Mouse (Mus musculus): Measurements from ENCODE around the gene 1810055G02Rik. TPM values are rescaled to one million over a fixed set of nuclear protein-coding genes. Genes with fewer than 3 reads are reported as not detected.

1810055G02Rik gene
- polyA plus RNA-seq, 2 experiments from 2014 or later = 4.0 to 5.1 TPM

DNA sequence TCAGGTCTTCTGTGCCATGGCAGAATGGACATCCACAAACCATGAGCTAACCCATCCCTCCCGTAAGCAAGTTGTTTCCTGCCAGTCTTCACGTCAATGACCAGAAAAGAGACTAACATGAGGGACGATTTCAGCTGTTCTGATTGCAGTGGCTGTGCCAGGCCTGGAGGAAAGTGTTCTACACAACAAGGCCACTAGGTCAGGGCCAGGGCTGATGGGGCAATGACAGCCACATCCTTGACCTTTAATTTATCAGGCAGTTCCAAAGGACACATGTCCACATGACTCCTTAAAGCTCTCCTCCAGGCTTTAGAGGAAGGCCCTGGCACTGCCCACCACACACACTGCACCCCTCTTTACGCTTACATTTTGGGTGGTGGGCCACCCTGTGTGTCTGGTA lies 12.6 kb upstream of the 1810055G02Rik start:
- no peak for ATAC-seq

DNA sequence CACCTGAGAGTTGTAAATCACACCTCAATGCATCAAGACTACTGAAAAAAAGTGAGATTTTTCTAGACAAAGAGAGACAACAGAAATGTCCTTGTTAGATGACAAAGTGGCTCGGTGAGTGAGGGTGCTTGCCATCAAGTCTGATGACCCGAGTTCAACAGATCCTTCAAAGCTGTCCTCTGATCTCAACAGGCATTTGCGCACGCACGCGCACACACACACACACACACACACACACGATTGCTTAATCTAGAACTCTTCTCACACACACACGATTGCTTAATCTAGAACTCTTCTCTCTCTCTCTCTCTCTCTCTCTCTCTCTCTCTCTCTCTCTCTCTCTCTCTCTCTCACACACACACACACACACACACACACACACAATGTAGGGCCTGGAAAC lies 12.1 kb upstream of the 1810055G02Rik start:
- no peak for ATAC-seq

DNA sequence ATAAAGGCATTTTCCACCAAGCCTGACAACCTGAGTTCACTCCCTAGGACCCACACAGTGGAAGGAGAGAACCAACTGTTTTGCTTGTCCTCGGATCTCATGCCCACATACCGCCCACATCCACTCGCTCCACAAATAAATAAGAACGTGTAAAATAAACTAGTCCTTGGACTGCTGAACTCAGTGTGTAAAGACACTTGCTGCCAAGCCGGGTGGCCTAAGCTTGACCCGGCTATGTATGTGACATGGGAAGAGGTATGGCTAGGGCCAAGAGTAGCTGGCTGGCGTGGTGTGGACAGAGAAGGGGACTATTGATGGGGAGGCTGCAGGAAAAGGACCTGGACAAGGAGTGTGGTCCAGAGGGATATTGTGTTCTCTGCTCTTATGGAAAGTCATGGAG lies 10.1 kb upstream of the 1810055G02Rik start:
- no peak for ATAC-seq

DNA sequence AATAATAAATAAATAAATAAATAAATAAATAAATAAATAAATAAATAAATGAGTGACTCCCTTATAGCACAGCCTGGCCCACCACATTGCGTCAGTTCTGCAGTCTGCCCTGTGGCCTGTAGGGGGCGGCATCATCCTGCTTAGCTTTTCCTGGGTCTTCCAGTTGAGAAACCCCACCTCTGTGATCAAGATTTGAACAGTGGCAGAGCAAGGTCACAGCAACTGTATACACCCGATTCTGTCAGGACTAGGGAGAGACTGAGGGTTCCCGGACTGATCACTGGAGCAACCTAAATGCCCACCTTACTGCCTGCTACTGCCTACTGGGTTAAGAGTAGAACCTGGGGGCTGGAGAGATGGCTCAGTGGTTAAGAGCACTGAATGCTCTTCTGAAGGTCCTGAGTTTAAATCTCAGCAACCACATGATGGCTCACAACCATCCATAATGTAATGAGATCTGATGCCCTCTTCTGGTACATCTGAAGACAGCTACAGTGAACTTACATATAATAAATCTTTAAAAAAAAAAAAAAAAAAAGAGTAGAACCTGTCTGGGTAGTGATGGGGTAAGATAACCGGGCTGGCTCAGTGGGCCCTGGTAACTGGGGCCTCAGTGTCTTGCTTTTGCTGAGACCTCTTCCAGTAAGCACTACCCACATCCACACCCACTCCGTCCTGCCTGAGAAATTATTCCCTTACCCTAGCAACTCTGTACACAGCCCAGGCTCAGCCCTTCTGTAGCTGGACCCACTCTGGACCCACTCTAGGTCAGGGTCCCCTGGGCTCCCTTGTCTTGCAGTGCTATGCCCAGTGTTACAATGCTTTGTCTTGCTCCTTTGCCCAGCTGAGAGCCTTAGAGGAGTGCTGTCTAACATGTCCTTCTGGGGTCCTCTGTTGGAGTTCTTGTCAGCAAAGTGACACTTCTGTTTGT lies 8.3 kb upstream of the 1810055G02Rik start:
- ATAC-seq = peak; percentile 57

DNA sequence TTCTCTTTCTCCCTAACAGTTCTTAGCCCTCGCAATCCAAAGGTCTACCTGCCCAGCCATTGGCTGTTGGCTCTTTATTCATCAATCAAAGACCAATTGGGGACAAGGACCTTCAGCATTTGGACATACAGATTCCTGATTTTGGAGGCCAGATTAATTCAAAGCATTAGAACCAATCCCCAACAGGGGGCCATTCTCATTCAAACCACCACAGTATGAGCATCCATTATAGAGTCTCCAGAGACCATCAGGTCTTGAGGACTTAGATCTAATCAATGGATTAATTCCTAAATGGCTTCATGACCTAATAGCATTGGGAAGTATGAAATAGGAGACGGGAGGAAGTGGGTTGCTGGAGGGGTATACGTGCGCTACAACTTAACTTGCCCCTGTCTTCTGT lies 5.6 kb upstream of the 1810055G02Rik start:
- ATAC-seq = no peak

DNA sequence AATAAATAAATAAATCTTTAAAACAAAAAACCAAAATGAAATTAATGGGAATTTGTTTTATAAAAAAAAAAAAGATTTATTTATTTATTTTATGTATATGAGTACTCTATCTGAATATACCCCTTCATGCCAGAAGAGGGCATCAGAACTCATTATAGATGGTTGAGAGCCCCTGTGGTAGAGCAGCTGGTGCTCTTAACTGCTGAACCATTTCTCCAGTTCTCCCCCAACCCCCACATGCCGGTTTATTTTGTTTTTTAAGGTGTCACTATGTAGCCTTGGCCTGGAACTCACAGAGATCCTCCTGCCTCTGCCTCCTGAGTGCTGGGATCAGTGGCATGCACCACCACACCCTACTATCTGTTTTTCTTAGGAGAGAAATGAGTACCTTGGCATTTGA lies 1.8 kb upstream of the 1810055G02Rik start:
- no peak for ATAC-seq

DNA sequence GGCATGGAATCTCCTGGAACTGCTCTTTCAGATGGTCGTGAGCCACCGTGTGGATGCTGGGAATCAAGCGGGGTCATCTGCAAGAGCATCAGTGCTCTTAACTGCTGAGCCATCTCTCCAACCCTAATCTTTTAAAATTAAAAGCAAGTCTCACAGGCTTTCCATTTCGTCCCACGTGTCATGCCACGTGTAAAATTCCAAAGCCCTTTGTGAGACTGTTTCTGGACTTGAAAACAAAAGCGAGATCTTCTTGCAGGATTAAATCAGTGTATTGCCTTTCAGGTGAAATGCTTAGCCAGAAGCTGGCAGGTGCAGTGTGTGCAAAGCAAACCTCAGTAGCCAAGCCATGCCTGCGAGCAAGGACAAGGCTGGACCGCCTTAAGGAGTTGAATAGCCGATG lies 540 bp upstream of the 1810055G02Rik start:
- ATAC-seq = no peak

DNA sequence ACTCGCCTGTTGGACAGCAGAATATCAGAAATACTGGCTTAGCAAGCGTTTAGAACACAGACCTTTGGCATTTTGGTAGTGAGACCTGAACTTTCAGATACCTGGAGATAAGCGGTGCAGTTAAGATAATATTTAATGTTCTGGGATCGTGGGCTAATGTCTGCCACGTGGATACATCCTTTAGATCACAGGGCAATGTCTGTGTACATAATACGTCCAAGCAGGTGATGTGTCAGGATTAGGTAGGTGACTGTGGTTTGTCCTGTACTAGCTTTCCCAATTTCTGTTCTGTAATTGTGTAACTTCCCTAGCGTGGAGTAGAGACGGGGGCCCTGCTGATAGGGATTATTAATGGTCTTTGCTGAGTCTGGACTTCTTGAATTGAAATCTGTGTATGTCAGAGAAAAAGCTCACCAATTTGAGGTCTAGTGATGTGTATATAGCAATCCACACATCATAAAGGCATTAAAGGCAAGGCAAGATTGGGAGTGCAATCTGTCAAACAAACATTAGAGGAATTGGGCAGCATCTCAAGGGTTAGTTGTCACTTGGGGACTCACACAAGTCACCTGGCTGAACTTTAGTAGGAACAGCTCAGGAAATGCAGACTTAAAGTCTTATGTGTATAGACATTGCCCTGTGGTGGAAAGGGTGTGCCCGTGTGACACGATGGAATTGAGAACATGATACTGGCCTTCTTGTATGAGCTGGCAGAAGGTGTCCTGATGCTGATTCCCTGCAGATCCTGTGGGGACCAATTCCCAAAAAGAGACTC lies 1.1 kb downstream of the 1810055G02Rik start:
- no peak for ATAC-seq

DNA sequence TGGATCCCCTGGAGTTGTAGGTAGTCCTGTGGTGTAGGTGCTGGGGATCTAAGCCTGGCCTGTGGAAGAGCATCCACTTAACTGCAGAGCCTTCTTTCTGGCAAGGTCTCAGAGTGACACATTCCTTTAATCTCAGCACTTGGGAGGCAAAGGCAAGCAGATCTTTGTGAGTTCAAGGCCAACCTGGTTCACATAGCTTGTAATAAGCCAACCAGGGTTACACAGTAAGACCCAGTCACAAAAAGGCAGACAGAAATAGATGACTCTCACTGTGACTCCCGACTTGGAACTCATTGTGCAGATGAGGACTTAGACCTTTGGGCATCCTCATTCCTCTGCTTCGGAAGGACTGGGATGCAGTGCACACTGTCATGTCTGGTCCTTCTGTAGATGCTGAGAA lies 2.3 kb downstream of the 1810055G02Rik start:
- ATAC-seq = no peak

DNA sequence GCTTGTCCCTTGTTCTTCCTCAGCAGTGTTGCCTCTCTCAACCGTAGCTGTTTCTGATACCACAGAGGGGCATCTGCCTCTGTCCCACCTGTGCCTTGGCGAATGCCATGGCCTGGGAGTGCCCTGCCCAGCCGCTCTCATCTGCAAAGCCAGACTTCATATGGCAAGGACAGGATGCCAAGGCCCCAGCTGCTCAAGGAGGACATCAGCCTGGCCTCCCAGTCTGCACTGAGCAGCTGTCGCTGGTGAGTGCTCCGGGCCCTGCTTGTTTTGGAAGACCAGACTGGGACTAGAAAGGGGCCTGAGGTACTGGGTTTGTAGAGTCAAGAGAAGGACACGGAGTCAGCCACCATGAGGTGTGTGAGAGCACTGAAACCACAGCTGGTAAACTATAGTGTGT lies 6.3 kb downstream of the 1810055G02Rik start:
- no peak for ATAC-seq

DNA sequence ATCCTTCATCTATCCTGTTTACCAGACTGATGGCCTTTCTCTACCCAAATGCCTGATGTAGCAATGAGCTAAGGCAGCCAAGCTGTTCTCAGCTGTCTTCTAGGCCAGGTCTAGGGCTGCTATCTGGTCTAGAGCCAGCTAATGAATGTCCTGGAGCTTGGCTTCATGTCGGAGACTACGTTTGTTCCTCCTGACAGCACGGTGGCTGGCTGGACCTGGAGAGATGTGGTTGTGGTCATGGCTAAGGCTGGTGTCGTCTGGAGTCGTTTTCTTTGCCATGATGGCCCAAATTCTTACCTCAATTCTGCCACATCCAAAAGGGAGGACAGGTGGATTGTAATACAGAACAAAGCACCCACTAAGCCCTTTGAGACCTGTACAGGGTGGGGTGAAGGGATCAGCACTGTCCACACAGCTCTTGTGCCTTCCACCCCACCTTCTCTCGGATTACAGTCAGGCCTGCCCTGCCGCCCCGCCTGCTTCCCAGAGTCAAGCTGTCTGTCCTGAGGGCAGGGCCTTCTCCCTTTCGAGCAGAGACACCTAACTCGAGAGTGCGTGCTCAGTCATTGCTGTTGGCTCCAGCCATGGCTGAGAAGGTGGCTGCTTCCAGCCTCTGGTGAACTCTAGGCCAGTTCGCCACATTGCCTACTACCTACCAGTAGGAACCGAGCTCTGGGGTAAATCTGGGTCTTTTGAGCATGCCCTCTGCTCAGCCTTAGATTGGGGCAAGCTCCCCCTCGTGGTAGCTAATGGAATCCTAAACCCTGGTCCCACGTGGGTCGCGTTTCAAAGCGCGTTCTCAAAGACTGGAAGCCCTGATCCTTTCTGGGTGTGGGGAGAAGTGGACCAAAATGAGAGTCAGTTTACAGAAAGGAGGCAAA lies 10.6 kb downstream of the 1810055G02Rik start:
- peak; percentile 82 for ATAC-seq

DNA sequence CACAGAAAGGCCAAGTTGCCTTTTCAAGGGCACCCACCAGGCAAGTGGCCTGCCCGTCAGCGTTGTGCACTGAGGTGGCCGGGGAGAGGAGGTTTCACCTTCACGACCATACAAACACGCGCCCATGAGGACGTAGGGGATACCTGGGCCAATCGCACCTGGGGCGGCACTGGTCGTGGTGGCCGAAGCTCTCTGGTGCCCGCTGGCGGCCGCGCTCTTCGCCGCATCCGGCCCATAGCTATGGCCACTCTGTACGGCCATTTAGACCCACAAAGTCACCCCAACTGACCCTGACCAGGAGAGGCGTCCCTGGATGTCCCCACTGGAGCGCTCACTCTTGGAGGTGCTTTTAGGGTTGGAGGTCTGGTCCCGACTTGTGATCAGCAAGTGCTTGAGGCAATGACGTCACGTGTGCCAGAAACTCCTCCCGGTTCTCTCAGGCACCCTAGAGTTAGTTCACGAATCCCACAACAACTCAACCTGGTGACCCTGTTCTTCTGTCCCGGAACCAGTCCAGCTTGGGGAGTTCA lies 11.3 kb downstream of the 1810055G02Rik start:
- peak; percentile 36 for ATAC-seq

DNA sequence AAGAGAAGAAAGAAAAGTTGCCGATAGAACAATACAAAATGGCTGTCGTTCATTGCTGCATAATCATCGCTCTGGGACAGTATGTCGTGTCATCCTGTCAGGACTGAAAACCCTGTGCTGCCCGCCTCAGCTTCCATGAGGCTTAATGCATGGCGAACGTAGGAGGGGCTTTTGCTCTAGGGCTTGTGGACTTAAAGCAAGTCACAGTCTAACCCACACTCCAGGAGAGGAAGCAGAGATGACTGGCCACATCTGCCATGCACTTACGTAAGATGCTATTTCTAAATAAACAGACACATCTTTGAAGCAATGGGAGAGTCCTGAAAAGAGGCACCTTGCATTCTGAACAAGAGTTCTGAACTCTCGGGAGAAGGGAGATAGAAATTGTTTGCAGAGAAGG lies 15.1 kb downstream of the 1810055G02Rik start:
- ATAC-seq = no peak

DNA sequence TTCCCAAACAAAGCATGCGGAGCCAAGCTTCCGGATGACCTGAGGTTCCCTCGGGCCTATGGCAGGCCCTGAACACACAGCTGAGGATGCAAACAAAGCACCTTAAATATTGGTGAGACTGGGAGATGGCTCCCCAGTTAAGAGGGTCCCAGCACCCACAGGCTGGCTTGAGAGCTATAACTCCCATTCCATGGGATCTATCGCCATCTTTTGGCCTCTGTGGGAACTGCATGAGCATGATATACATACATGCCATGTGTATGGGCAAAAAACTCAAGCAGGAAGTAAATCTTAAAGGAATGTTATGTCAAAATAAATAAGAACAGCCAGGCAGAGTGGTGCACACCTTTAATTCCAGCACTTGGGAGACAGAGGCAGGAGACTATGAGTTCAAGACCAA lies 15.8 kb downstream of the 1810055G02Rik start:
- ATAC-seq = no peak

DNA sequence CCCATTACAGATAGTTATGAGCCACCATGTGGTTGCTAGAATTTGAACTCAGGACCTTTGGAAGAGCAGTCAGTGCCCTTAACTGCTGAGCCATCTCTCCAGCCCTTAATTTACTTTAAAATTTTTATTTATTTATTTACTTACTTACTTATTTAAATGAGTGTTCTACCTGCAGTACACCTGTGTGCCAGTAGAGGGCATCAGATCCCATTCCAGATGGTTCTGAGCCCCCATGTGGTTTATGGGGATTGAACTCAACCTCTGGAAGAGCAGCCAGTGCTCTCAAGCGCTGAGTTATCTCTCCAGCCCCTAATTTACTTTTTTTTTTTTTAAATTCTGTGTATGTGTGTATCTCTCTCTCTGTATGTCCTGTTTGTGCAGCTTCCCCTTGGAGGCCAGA lies 16.7 kb downstream of the 1810055G02Rik start:
- ATAC-seq = no peak

DNA sequence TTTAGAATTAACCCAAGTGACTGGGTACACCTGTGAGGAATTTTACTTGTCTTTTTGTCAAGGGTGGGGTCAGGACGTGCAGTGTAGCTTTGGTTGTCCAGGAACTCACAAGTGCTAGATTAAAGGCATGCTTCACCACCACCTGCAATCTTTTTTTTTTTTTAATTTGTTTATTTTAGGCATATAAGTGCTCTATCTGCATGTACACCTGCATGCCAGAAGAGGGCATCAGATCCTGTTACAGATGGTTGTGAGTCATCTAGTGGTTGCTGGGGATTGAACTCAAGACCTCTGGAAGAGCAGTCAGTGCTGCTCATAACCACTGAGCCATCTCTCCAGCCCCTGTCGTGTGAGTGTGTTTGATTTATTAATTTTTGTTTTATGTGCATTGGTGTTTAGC lies 20.8 kb downstream of the 1810055G02Rik start:
- ATAC-seq = no peak

DNA sequence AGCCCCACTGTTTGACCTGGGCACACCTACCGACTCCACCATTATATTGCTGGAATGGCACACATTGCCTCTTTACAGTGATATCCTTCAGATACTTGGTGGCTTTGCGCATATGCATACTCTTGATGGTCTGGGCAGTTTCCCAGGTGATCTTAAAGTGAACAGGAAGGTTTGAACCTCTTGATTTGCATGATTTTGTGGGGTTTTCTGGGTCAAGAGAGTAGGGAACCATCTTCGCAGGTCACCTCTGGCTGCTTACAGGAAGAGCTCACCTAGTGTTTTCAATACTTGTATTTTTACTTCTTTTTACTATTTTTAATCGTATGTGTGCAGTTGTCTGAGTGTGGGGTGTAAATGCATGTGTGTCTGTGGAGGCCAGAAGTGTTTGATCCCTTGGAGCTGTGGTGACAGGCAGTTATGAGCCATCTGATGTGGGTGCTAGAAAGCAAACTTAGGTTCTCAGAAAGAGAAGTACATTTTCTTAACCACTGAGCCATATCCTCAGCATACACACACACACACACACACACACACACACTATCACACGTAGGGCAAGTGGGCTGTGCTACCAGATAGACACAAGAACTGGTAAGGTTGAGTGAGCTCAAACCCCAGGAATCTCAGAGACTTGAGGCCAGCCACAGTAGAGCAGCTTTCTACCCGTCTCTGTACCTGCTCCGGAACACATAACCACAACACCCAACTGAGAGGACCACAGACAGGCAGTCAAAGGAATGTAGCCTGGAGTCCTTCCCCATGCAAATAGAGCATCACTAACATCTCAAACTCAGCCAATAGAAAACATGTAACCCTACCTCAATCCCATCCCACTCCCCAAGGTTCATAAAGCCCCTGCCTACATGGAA lies 22.9 kb downstream of the 1810055G02Rik start:
- ATAC-seq = no peak

DNA sequence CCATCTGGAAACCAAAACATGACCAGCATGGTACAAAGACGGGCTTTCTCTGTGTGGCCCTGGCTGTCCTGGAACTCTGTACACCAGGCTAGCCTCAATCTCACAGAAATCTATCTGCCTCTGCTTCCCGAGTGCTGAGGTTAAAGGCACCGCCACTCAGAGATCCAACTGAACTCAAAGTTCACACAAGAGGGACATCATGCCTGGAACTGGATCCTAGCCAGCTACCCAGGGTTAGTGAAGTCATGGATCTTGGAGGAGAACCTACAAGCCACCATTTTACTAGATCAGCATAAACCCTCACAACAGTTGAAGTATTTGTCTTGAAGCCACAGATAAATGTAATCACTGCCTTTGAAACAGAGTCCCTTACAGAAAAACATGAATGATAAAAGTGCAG lies 27.9 kb downstream of the 1810055G02Rik start:
- no peak for ATAC-seq

DNA sequence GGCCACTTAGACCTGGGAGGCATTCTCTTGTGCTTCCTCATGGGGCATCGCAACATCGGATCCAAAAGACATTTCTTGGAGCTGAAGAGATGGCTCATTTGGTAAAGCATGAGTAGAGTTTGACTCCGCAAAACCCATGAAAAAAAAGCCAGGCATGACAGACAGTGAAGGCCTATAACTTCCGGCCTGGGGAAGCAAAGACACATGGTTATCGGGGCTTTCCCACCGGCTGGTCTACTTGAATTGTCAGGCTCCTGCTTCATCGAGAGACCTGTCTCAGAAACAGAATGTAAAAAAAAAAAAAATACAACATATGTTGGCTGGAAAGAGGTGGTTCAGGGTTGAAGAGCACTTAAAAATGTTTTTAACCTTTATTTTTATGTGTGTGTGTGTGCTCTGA lies 31.6 kb downstream of the 1810055G02Rik start:
- ATAC-seq = no peak

DNA sequence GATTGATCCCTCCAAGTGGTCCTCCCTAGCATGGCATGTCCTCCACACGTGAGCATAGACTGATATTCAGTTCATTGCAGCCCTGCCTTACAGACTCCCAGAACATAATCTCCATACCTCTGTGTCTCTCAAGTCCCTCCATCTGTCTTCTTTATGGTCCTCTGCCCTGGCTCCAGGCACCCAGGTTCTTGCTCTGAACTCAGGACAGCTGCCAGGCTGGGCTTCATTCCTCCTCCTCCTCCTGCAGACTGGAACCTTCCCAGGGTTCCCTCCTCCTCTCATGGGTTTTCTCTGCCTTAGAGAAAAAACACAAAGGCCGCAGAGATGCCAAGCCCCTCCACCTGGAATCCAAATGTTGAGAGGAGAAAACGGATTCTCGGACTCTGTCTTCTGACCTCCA lies 34.6 kb downstream of the 1810055G02Rik start:
- no peak for ATAC-seq

DNA sequence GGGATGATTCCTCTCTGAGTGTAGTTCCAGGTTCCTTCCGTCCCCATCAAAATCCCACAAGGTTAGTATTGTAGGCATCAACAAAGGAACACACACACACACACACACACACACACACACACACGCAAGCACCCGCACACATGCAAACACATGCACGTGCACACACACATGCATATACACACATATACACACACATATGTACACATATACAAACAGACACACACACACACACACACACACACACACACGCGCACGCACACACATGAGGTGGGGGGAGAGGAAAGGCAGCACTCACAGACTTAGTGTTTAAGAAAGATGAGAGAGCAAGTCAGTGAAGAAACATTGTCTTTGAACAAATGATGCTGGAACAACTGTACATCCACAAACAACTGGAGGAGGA lies 35.3 kb downstream of the 1810055G02Rik start:
- ATAC-seq = no peak

Data from activated CD4-positive, CD25-positive, alpha-beta regulatory T cell, adult 4 months (primary cell).